Mouse (Mus musculus) gastrocnemius, postnatal 36 days (tissue): ENCODE data around the gene Mphosph9. TPM values are rescaled to one million over a fixed set of nuclear protein-coding genes. Genes with fewer than 3 reads are reported as not detected.
"Not testable (repeated sequence)": the region's sequence is repeated elsewhere in the genome, so short reads cannot be mapped to it uniquely, and the experiment has no call there.

Experiments used
- DNase-seq, 2 experiments: peaks; one replicate each; pipeline ENCODE4 v3.0.0; 2022
- intact Hi-C: fragments of 180-260 bp; cut with DNase I; formaldehyde crosslinking; loops from one replicate; pipeline ENCODE4 v1.15.1; 2025
- total RNA-seq, 2 experiments: library from RNA; stranded (reverse); gene quantifications; 2 replicates each; pipeline ENCODE4 v1.2.3; 2021

Mphosph9 gene
- total RNA-seq, 2 experiments from 2014 or later = 1.9 to 2.7 TPM

- intact Hi-C loops = loop anchor here (5.0 kb wide), 1 partner anchor 42 kb away; no protein-coding TSS in a partner anchor
Observed at GRCm38 (mm10) chr5:124219431-124219830, 108.3 kb downstream of the Mphosph9 start.

GRCm38 (mm10) chr5:124218986-124219385, 108.8 kb downstream of the Mphosph9 start:
- DNase-seq = no peak
- intact Hi-C loops = loop anchor here (5.0 kb wide), 1 partner anchor 42 kb away; no protein-coding TSS in a partner anchor

More at GRCm38 (mm10) chr5:124219431-124219830, 108.3 kb downstream of the Mphosph9 start:
- DNase-seq = no peak

GRCm38 (mm10) chr5:124217566-124218249, 110.1 kb downstream of the Mphosph9 start:
- no peak for DNase-seq
- intact Hi-C loops = loop anchor here (5.0 kb wide), 1 partner anchor 40 kb away; no protein-coding TSS in a partner anchor

- not testable (repeated sequence) for DNase-seq
- intact Hi-C loops = loop anchor here (5.0 kb wide), 1 partner anchor 40 kb away; no protein-coding TSS in a partner anchor
Observed at GRCm38 (mm10) chr5:124217092-124217491, 110.7 kb downstream of the Mphosph9 start.

- intact Hi-C loops = loop anchor here (5.0 kb wide), 1 partner anchor 39 kb away; no protein-coding TSS in a partner anchor
- DNase-seq = no peak
Observed at GRCm38 (mm10) chr5:124216403-124216802, 111.4 kb downstream of the Mphosph9 start.

- intact Hi-C loops = loop anchor here (5.0 kb wide), 1 partner anchor 38 kb away; no protein-coding TSS in a partner anchor
- DNase-seq = no peak
Observed at GRCm38 (mm10) chr5:124215647-124216046, 112.1 kb downstream of the Mphosph9 start.

- intact Hi-C loops = loop anchor here (5.0 kb wide), 1 partner anchor 37 kb away; no protein-coding TSS in a partner anchor
- DNase-seq = no peak
Observed at GRCm38 (mm10) chr5:124214516-124215145, 113.1 kb downstream of the Mphosph9 start.

- DNase-seq = no peak
- intact Hi-C loops = loop anchor here (2.0 kb wide), 1 partner anchor 35 kb away; the partner anchor contains the start of gene Pitpnm2
Observed at GRCm38 (mm10) chr5:124213588-124214469, 113.9 kb downstream of the Mphosph9 start.

- intact Hi-C loops = loop anchor here (2.0 kb wide), 1 partner anchor 37 kb away; the partner anchor contains the start of gene Pitpnm2
- DNase-seq = no peak
Observed at GRCm38 (mm10) chr5:124211669-124212068, 116.1 kb downstream of the Mphosph9 start.

GRCm38 (mm10) chr5:124211234-124211633, 116.5 kb downstream of the Mphosph9 start:
- intact Hi-C loops = no loop called here
- DNase-seq = peak; percentile 61 to 67

- intact Hi-C loops = no loop called here
- DNase-seq = no peak
Observed at GRCm38 (mm10) chr5:124210281-124211016, 117.3 kb downstream of the Mphosph9 start.

GRCm38 (mm10) chr5:124209850-124210249, 117.9 kb downstream of the Mphosph9 start:
- intact Hi-C loops = loop anchor here (5.0 kb wide), 1 partner anchor 38 kb away; no protein-coding TSS in a partner anchor

GRCm38 (mm10) chr5:124208030-124208429, 119.7 kb downstream of the Mphosph9 start:
- intact Hi-C loops = loop anchor here (5.0 kb wide), 1 partner anchor 36 kb away; no protein-coding TSS in a partner anchor
- no peak for DNase-seq

More at GRCm38 (mm10) chr5:124209850-124210249, 117.9 kb downstream of the Mphosph9 start:
- no peak for DNase-seq

- peak in 1 of 2 experiments; percentile 61 for DNase-seq
- intact Hi-C loops = loop anchor here (5.0 kb wide), 1 partner anchor 34 kb away; no protein-coding TSS in a partner anchor
Observed at GRCm38 (mm10) chr5:124206481-124207038, 121.2 kb downstream of the Mphosph9 start.

GRCm38 (mm10) chr5:124205809-124206380, 121.9 kb downstream of the Mphosph9 start:
- intact Hi-C loops = loop anchor here (5.0 kb wide), 1 partner anchor 34 kb away; no protein-coding TSS in a partner anchor
- DNase-seq = no peak

GRCm38 (mm10) chr5:124205211-124205610, 122.6 kb downstream of the Mphosph9 start:
- intact Hi-C loops = loop anchor here (5.0 kb wide), 1 partner anchor 33 kb away; no protein-coding TSS in a partner anchor
- no peak for DNase-seq

- intact Hi-C loops = no loop called here
- DNase-seq = no peak
Observed at GRCm38 (mm10) chr5:124204127-124204794, 123.5 kb downstream of the Mphosph9 start.

- intact Hi-C loops = no loop called here
- no peak for DNase-seq
Observed at GRCm38 (mm10) chr5:124203251-124203650, 124.5 kb downstream of the Mphosph9 start.
